Mouse (Mus musculus): ENCODE results near the gene Sptbn4. TPM values are rescaled to one million over a fixed set of nuclear protein-coding genes. Genes with fewer than 3 reads are reported as not detected.

Gene Sptbn4
- polyA plus RNA-seq, 2 experiments: 0.15 to 0.64 TPM

DNA sequence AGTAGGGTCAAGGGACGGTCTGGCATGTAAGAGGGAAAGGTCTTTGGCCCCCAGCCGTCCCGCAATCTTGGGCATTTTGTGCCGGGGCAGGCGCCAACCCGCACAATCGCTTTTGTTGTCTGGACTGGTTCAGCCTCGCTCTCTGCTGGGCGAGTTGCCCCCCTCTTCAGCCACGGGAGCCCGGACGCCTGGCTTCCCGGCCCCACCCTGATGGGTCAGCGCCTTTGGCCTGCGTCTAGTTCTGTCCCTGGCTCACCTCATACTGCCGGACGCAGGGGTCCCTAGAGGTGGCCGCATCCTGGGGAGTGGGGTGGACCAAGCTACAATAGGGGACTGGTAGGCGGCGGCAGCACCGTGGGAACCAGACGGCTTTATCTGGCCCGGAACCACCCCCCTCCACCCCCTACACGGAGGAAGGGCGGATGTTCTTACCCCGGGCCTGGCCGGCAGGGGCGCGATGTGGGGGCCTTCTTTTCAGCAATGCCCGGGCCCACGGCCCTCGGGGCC is 113.0 kb downstream of the Sptbn4 start:
- H3K9ac ChIP-seq (ENCODE audit: low read depth, low read length, severe bottlenecking): no peak overlapping the region
- ATAC-seq (ENCODE audit: low FRiP score, low read depth): no peak
- no peaks in the 10 kb centered on the region for H3K9me3 ChIP-seq (ENCODE audit: control insufficient read depth, low read length)
- peaks cover 41% of the 10 kb centered on the region for H3K4me1 ChIP-seq (ENCODE audit: control insufficient read depth, insufficient read depth, low read length)
- H3K27me3 ChIP-seq (ENCODE audit: control insufficient read depth, insufficient read depth, low read length): peaks cover 49% of the 10 kb centered on the region
- DNase-seq (ENCODE audit: low spot score): no peak
- no peak overlapping the region for H3K27ac ChIP-seq (replicated peaks; ENCODE audit: low read depth, low read length)
- no peaks in the 10 kb centered on the region for H3K36me3 ChIP-seq (ENCODE audit: control insufficient read depth, insufficient read depth, low read length)
- TF ChIP-seq POLR2A (IDR thresholded peaks at IDR 0.05; ENCODE audit: borderline replicate concordance, extremely low read depth, insufficient read depth, insufficient read length): no peak
- WGBS: 6% methylated on average over 27 of the region's 32 CpGs
- peak overlapping the region; percentile 50 for H3K4me3 ChIP-seq (replicated peaks; ENCODE audit: low read length)
- peak overlapping the region; percentile 94 for H3K4me2 ChIP-seq (replicated peaks; ENCODE audit: low read depth, low read length, severe bottlenecking)

GRCm38 (mm10) chr7:27333316-27333941 is 114.1 kb downstream of the Sptbn4 start:
- WGBS: 5% methylated on average over 70 of the region's 77 CpGs
- H3K4me1 ChIP-seq (ENCODE audit: control insufficient read depth, insufficient read depth, low read length): peaks cover 49% of the 10 kb centered on the region

GRCm38 (mm10) chr7:27332353-27333199 is 114.9 kb downstream of the Sptbn4 start:
- H3K4me1 ChIP-seq (ENCODE audit: control insufficient read depth, insufficient read depth, low read length): peaks cover 49% of the 10 kb centered on the region
- H3K27me3 ChIP-seq (ENCODE audit: control insufficient read depth, insufficient read depth, low read length): peaks cover 61% of the 10 kb centered on the region
- peak overlapping the region; percentile 94 for H3K4me2 ChIP-seq (replicated peaks; ENCODE audit: low read depth, low read length, severe bottlenecking)
- H3K36me3 ChIP-seq (ENCODE audit: control insufficient read depth, insufficient read depth, low read length): peaks cover under 1% of the 10 kb centered on the region; the same call in 1 of the 2 replicates
- peak overlapping the region; percentile 63 for H3K9ac ChIP-seq (ENCODE audit: low read depth, low read length, severe bottlenecking)
- H3K9me3 ChIP-seq (ENCODE audit: control insufficient read depth, low read length): no peaks in the 10 kb centered on the region
- H3K4me3 ChIP-seq (replicated peaks; ENCODE audit: low read length): peak overlapping the region; percentile 50
- no peak for TF ChIP-seq POLR2A (IDR thresholded peaks at IDR 0.05; ENCODE audit: borderline replicate concordance, extremely low read depth, insufficient read depth, insufficient read length)
- 2% methylated on average over 32 of the region's 39 CpGs for WGBS
- DNase-seq (ENCODE audit: low spot score): peak; percentile 91
- 0 out of 2 replicates have a peak overlapping the region, but pooled peaks have one; percentile 30 for H3K27ac ChIP-seq (replicated peaks; ENCODE audit: low read depth, low read length)
- no peak for ATAC-seq (ENCODE audit: low FRiP score, low read depth)

More at GRCm38 (mm10) chr7:27333316-27333941, 114.1 kb downstream of the Sptbn4 start:
- Histone ChIP-seq H3K9ac (ENCODE audit: low read depth, low read length, severe bottlenecking) (peak overlapping the region; percentile 63), H3K4me2 (replicated peaks; ENCODE audit: low read depth, low read length, severe bottlenecking) (peak overlapping the region; percentile 94), H3K27me3 (ENCODE audit: control insufficient read depth, insufficient read depth, low read length) (peaks cover 60% of the 10 kb centered on the region), H3K9me3 (ENCODE audit: control insufficient read depth, low read length) (no peaks in the 10 kb centered on the region), H3K27ac (replicated peaks; ENCODE audit: low read depth, low read length) (0 out of 2 replicates have a peak overlapping the region, but pooled peaks have one; percentile 30), H3K36me3 (ENCODE audit: control insufficient read depth, insufficient read depth, low read length) (no peaks in the 10 kb centered on the region), H3K4me3 (replicated peaks; ENCODE audit: low read length) (peak overlapping the region; percentile 50)
- no peak for TF ChIP-seq POLR2A (IDR thresholded peaks at IDR 0.05; ENCODE audit: borderline replicate concordance, extremely low read depth, insufficient read depth, insufficient read length)
- DNase-seq (ENCODE audit: low spot score) (no peak), ATAC-seq (ENCODE audit: low FRiP score, low read depth) (no peak)

DNA sequence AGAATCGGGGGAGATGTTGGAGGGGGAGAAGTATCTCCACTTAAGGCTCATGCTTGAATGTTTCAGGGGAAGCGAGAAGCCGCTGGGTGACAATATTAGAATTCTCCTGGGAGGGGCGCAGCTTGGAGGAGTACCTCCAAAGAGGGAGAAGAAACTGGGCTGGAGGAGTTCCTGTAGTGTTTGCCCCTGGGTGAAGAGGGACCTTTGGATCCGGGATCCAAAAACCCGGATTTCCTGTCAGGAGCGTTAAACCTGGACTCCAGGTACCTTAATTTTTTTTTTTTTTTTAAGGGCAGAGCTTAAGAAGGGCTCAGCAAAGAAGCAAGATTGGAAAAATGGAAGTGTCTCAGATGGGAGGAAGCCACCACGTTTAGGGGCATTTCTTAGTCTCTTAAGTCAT is 115.6 kb downstream of the Sptbn4 start:
- no peak for TF ChIP-seq POLR2A (IDR thresholded peaks at IDR 0.05; ENCODE audit: borderline replicate concordance, extremely low read depth, insufficient read depth, insufficient read length)
- peak overlapping the region; percentile 50 for H3K4me3 ChIP-seq (replicated peaks; ENCODE audit: low read length)
- WGBS: 5% methylated on average over 8 of the region's 8 CpGs
- no peaks in the 10 kb centered on the region for H3K9me3 ChIP-seq (ENCODE audit: control insufficient read depth, low read length)
- peaks cover 5% of the 10 kb centered on the region; the same call in 1 of the 2 replicates for H3K36me3 ChIP-seq (ENCODE audit: control insufficient read depth, insufficient read depth, low read length)
- H3K27ac ChIP-seq (replicated peaks; ENCODE audit: low read depth, low read length): no peak overlapping the region; the same call in 1 of the 2 replicates
- no peak for ATAC-seq (ENCODE audit: low FRiP score, low read depth)
- H3K4me2 ChIP-seq (replicated peaks; ENCODE audit: low read depth, low read length, severe bottlenecking): peak overlapping the region; percentile 94
- H3K27me3 ChIP-seq (ENCODE audit: control insufficient read depth, insufficient read depth, low read length): peaks cover 68% of the 10 kb centered on the region
- no peak for DNase-seq (ENCODE audit: low spot score)
- no peak overlapping the region for H3K9ac ChIP-seq (ENCODE audit: low read depth, low read length, severe bottlenecking)
- peaks cover 46% of the 10 kb centered on the region for H3K4me1 ChIP-seq (ENCODE audit: control insufficient read depth, insufficient read depth, low read length)

- H3K27me3 ChIP-seq (ENCODE audit: control insufficient read depth, insufficient read depth, low read length): peaks cover 72% of the 10 kb centered on the region
- peaks cover 5% of the 10 kb centered on the region; the same call in 1 of the 2 replicates for H3K36me3 ChIP-seq (ENCODE audit: control insufficient read depth, insufficient read depth, low read length)
- H3K4me1 ChIP-seq (ENCODE audit: control insufficient read depth, insufficient read depth, low read length): peaks cover 46% of the 10 kb centered on the region
- H3K4me2 ChIP-seq (replicated peaks; ENCODE audit: low read depth, low read length, severe bottlenecking): peak overlapping the region; percentile 94
- 3% methylated on average over 8 of the region's 8 CpGs for WGBS
- H3K4me3 ChIP-seq (replicated peaks; ENCODE audit: low read length): peak overlapping the region; percentile 50
- no peaks in the 10 kb centered on the region for H3K9me3 ChIP-seq (ENCODE audit: control insufficient read depth, low read length)
- DNase-seq (ENCODE audit: low spot score) (no peak), ATAC-seq (ENCODE audit: low FRiP score, low read depth) (no peak)
- H3K27ac ChIP-seq (replicated peaks; ENCODE audit: low read depth, low read length): no peak overlapping the region; the same call in 1 of the 2 replicates
- 0 out of 2 replicates have a peak overlapping the region, but pooled peaks have one; percentile 40 for H3K9ac ChIP-seq (ENCODE audit: low read depth, low read length, severe bottlenecking)
- no peak for TF ChIP-seq POLR2A (IDR thresholded peaks at IDR 0.05; ENCODE audit: borderline replicate concordance, extremely low read depth, insufficient read depth, insufficient read length)
These were observed 116.0 kb downstream of the Sptbn4 start for GRCm38 (mm10) chr7:27331541-27331851.
